Mouse (Mus musculus) naive thymus-derived CD4-positive, alpha-beta T cell, adult 2 months (primary cell): Measurements from ENCODE around the gene Zzef1.
"Not testable (repeated sequence)": the region's sequence is repeated elsewhere in the genome, so short reads cannot be mapped to it uniquely, and the experiment has no call there.

Experiments used
- DNase-seq: peaks from one replicate; pipeline ENCODE4 v3.0.0-alpha.2; 2011; ENCODE audit warnings: low read depth

Gene Zzef1

GRCm38 (mm10) chr11:72795455-72796295 is at the start of gene Zzef1, which contains the start of gene Cyb5d2:
Gene Zzef1 (plus strand): TSS chr11:72796226.
Gene Cyb5d2 (minus strand): TSS chr11:72796142.
- DNase-seq: peak; percentile 96

GRCm38 (mm10) chr11:72751956-72752355 is 44.1 kb upstream of the Zzef1 start:
- no peak for DNase-seq

GRCm38 (mm10) chr11:72758316-72758715 is 37.7 kb upstream of the Zzef1 start:
- no peak for DNase-seq

- no peak for DNase-seq
Measured at GRCm38 (mm10) chr11:72759581-72759980, 36.4 kb upstream of the Zzef1 start.

GRCm38 (mm10) chr11:72760781-72761180 is 35.2 kb upstream of the Zzef1 start:
- no peak for DNase-seq

- no peak for DNase-seq
Measured at GRCm38 (mm10) chr11:72764270-72764669, 31.8 kb upstream of the Zzef1 start.

GRCm38 (mm10) chr11:72767716-72768115 is 28.3 kb upstream of the Zzef1 start:
- no peak for DNase-seq

- no peak for DNase-seq
Measured at GRCm38 (mm10) chr11:72769061-72769460, 27.0 kb upstream of the Zzef1 start.

- no peak for DNase-seq
Measured at GRCm38 (mm10) chr11:72770324-72770723, 25.7 kb upstream of the Zzef1 start.

GRCm38 (mm10) chr11:72770816-72771215 is 25.2 kb upstream of the Zzef1 start:
- no peak for DNase-seq

- no peak for DNase-seq
Measured at GRCm38 (mm10) chr11:72771461-72771860, 24.6 kb upstream of the Zzef1 start.

GRCm38 (mm10) chr11:72772611-72773010 is 23.4 kb upstream of the Zzef1 start:
- not testable (repeated sequence) for DNase-seq

GRCm38 (mm10) chr11:72778957-72779356 is 17.1 kb upstream of the Zzef1 start:
- DNase-seq: no peak

- DNase-seq: no peak
Measured at GRCm38 (mm10) chr11:72782103-72782502, 13.9 kb upstream of the Zzef1 start.

- DNase-seq: no peak
Measured at GRCm38 (mm10) chr11:72782503-72782902, 13.5 kb upstream of the Zzef1 start.

- DNase-seq: no peak
Measured at GRCm38 (mm10) chr11:72792033-72792432, 4.0 kb upstream of the Zzef1 start.

- no peak for DNase-seq
Measured at GRCm38 (mm10) chr11:72795149-72795454, 924 bp upstream of the Zzef1 start.

GRCm38 (mm10) chr11:72796296-72796687 is 266 bp downstream of the Zzef1 start:
- DNase-seq: no peak

GRCm38 (mm10) chr11:72796773-72797338 is 830 bp downstream of the Zzef1 start:
- no peak for DNase-seq

GRCm38 (mm10) chr11:72798112-72798511 is 2.1 kb downstream of the Zzef1 start:
- no peak for DNase-seq

GRCm38 (mm10) chr11:72801182-72801581 is 5.2 kb downstream of the Zzef1 start:
- no peak for DNase-seq

GRCm38 (mm10) chr11:72803038-72803437 is 7.0 kb downstream of the Zzef1 start:
- no peak for DNase-seq

- no peak for DNase-seq
Measured at GRCm38 (mm10) chr11:72804586-72804985, 8.6 kb downstream of the Zzef1 start.

- DNase-seq: no peak
Measured at GRCm38 (mm10) chr11:72805232-72805631, 9.2 kb downstream of the Zzef1 start.
